Mouse (Mus musculus) bone marrow, adult 2 months (tissue): ENCODE data around the gene B4galt4.

Experiments
- CTCF ChIP-seq: fragments of 200-500 bp; IDR thresholded peaks from 2 replicates; pipeline ENCODE4 v1.5.1; 2011; ENCODE audit warnings: low read length, control low read depth; ENCODE audit not compliant: control insufficient read depth, insufficient read depth
- POLR2A ChIP-seq: fragments of 200-500 bp; IDR thresholded peaks from 2 replicates; pipeline ENCODE4 v1.6.1; 2011; ENCODE audit warnings: low read depth, mild to moderate bottlenecking, control low read depth, low read length, borderline replicate concordance; ENCODE audit not compliant: control insufficient read depth

- no peak for TF ChIP-seq POLR2A
- TF ChIP-seq CTCF, result no peak
Observed at GRCm38 (mm10) chr16:38753631-38754030, 11.6 kb downstream of the B4galt4 start.
